Mouse (Mus musculus) liver, embryonic 14.5 days (tissue): ENCODE results near the gene Fhit. TPM values are rescaled to one million over a fixed set of nuclear protein-coding genes. Genes with fewer than 3 reads are reported as not detected.

ENCODE experiments used
- ATAC-seq: fragments of 200-750 bp; cut with Nextera tagmentation; 2 replicates; pipeline ENCODE4 v1.8.0; 2017; ENCODE audit warnings: moderate number of reproducible peaks, mild to moderate bottlenecking, moderate library complexity; ENCODE audit not compliant: insufficient read depth
- DNase-seq, 3 experiments: peaks; one replicate each; pipeline ENCODE4 v3.0.0-alpha.2; 2012 to 2013; ENCODE audit warnings: low read depth in 3 of 3, low spot score in 3 of 3
- H3K27ac ChIP-seq: fragments of 300-500 bp; sonication (generic); 2 replicates; pipeline ENCODE4 v1.5.1; 2014; ENCODE audit warnings: moderate library complexity, mild to moderate bottlenecking, control low read depth, inconsistent platforms
- H3K27me3 ChIP-seq: fragments of 300-500 bp; sonication (generic); 2 replicates; pipeline ENCODE4 v1.6.1; 2014; ENCODE audit warnings: mild to moderate bottlenecking, low read length, moderate library complexity; ENCODE audit not compliant: control insufficient read depth, insufficient read depth
- H3K36me3 ChIP-seq: fragments of 300-500 bp; sonication (generic); replicated peaks from 2 replicates; pipeline ENCODE4 v1.6.1; 2014; ENCODE audit warnings: low read depth; ENCODE audit not compliant: control insufficient read depth, insufficient read depth
- H3K4me1 ChIP-seq, 2 experiments: fragments of 200-500 bp in 1 of 2; fragments of 300-500 bp in 1 of 2; sonication (generic) in 1 of 2; replicated peaks; 2 replicates each; pipeline ENCODE4 v1.6.1; 2012 to 2014; ENCODE audit warnings: antibody characterized with exemption in 1 of 2, inconsistent platforms in 1 of 2, low read length in 1 of 2; ENCODE audit not compliant: control insufficient read depth in 2 of 2, insufficient read depth in 2 of 2
- H3K4me2 ChIP-seq: fragments of 300-500 bp; sonication (generic); 2 replicates; pipeline ENCODE4 v1.6.1; 2014; ENCODE audit warnings: low read depth, mild to moderate bottlenecking, control low read depth, moderate library complexity
- H3K4me3 ChIP-seq, 2 experiments: fragments of 200-500 bp in 1 of 2; fragments of 300-500 bp in 1 of 2; sonication (generic) in 1 of 2; 2 replicates each; pipeline ENCODE4 v1.5.1; 2012 to 2014; ENCODE audit warnings: low read depth in 2 of 2, low read length in 2 of 2, mild to moderate bottlenecking in 2 of 2, control low read depth in 1 of 2, inconsistent platforms in 1 of 2, moderate library complexity in 1 of 2; ENCODE audit not compliant: insufficient read depth in 1 of 2
- H3K9ac ChIP-seq: fragments of 300-500 bp; sonication (generic); replicated peaks from 2 replicates; pipeline ENCODE4 v1.6.1; 2014; ENCODE audit warnings: mild to moderate bottlenecking, control low read depth, moderate library complexity
- H3K9me3 ChIP-seq: fragments of 300-500 bp; sonication (generic); 2 replicates; pipeline ENCODE4 v1.6.1; 2016; ENCODE audit warnings: low read length, mixed read lengths; ENCODE audit not compliant: control insufficient read depth
- CTCF ChIP-seq: IDR thresholded peaks from 2 replicates; pipeline ENCODE4 v1.5.1; 2016; ENCODE audit warnings: antibody characterized with exemption, low read depth, control low read depth
- EP300 ChIP-seq: IDR thresholded peaks from 2 replicates; pipeline ENCODE4 v1.6.1; 2016; ENCODE audit warnings: antibody characterized with exemption, low read depth
- WGBS: fragments of 180-500 bp; shearing (Covaris S2); extraction: QIAGEN DNeasy Blood & Tissue Kit; methylation state at CpG from one replicate; pipeline ENCODE4 v1.1.7; 2014; ENCODE audit not compliant: insufficient replicate concordance; 5-methylcytosine and 5-hydroxymethylcytosine counted together
- polyA plus RNA-seq, 2 experiments: library from polyadenylated mRNA; depleted of rRNA in 1 of 2; stranded (reverse) in 1 of 2; unstranded in 1 of 2; fragments of >200 nt; fragmentation: Nextera tagmentation in 1 of 2; extraction: Ambion mirVana in 1 of 2; gene quantifications; 2 replicates each; pipeline versions ENCODE4 v1.2.1 to v1.2.3; 2012 to 2014

Gene Fhit
- polyA plus RNA-seq, 2 experiments: 1.4 to 1.9 TPM

GRCm38 (mm10) chr14:10149872-10150271 is 1012.0 kb downstream of the Fhit start:
- H3K4me1 ChIP-seq: no peaks in the 10 kb centered on the region
- H3K4me3 ChIP-seq: no peak overlapping the region
- H3K27ac ChIP-seq: no peak overlapping the region
- H3K27me3 ChIP-seq: no peaks in the 10 kb centered on the region
- H3K4me2 ChIP-seq: no peak overlapping the region
- no peaks in the 10 kb centered on the region for H3K36me3 ChIP-seq
- TF ChIP-seq CTCF (no peak), EP300 (no peak)
- H3K9ac ChIP-seq: no peak overlapping the region
- DNase-seq: no peak
- WGBS: 36% methylated on average over 5 of the region's 5 CpGs
- ATAC-seq: no peak
- no peaks in the 10 kb centered on the region for H3K9me3 ChIP-seq

DNA sequence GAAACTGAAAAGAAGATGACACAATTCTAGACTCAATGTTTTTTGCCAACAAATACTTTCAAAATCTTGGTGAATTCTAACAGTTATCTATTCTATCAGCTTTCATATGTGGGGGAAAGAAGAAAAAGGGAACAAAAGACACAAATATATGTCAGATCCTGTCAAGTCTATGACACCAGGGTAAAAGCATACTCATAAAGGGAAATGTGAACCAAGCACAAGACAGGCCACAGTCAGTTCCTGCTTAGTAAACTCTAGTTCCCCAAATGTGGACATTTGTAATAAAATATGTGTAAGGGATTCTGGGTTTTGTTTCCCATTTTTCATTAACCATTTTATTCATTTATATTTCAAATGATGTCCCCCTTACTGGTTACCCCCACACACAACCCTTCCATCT is 1022.5 kb downstream of the Fhit start:
- no peak overlapping the region for H3K27ac ChIP-seq
- DNase-seq: peak in 1 of 3 experiments; percentile 0
- H3K9me3 ChIP-seq: no peaks in the 10 kb centered on the region
- H3K36me3 ChIP-seq: no peaks in the 10 kb centered on the region
- no peak overlapping the region for H3K9ac ChIP-seq
- no peak for ATAC-seq
- no peaks in the 10 kb centered on the region for H3K4me1 ChIP-seq
- H3K27me3 ChIP-seq: no peaks in the 10 kb centered on the region
- H3K4me3 ChIP-seq: no peak overlapping the region
- no peak overlapping the region for H3K4me2 ChIP-seq
- no peak for TF ChIP-seq EP300
- no peak for TF ChIP-seq CTCF

DNA sequence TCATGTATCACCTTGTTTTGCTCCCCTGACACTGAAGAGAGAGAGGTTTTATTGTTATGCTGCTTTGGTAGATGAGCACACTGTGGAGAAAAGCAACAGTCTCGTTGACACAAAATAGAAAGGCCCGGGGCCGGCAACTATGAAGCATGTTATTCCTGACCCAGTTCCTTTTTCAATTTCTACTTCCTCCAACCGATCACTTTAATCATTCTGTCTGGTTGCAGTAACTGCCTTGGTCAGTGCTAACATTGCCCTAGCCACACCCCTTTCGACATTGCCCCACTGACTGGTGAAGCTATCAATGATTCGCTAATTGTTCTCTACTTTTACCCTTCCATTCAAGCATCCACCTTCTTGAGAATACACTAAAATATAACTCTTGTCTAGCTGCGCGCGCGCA is 1028.0 kb downstream of the Fhit start:
- 62% methylated on average over 10 of the region's 10 CpGs for WGBS
- Histone ChIP-seq H3K9ac (no peak overlapping the region), H3K4me1 (no peaks in the 10 kb centered on the region), H3K4me3 (no peak overlapping the region), H3K4me2 (no peak overlapping the region), H3K9me3 (no peaks in the 10 kb centered on the region), H3K27ac (no peak overlapping the region), H3K27me3 (no peaks in the 10 kb centered on the region), H3K36me3 (no peaks in the 10 kb centered on the region)
- no peak for DNase-seq
- TF ChIP-seq EP300 (no peak), CTCF (no peak)
- no peak for ATAC-seq

GRCm38 (mm10) chr14:10129675-10130074 is 1032.2 kb downstream of the Fhit start:
- no peaks in the 10 kb centered on the region for H3K4me1 ChIP-seq
- no peak overlapping the region for H3K9ac ChIP-seq
- ATAC-seq (no peak), DNase-seq (no peak)
- no peak overlapping the region for H3K27ac ChIP-seq
- no peak overlapping the region for H3K4me3 ChIP-seq
- no peaks in the 10 kb centered on the region for H3K36me3 ChIP-seq
- WGBS: 55% methylated on average over 4 of the region's 4 CpGs
- TF ChIP-seq CTCF (no peak), EP300 (no peak)
- no peaks in the 10 kb centered on the region for H3K9me3 ChIP-seq
- no peaks in the 10 kb centered on the region for H3K27me3 ChIP-seq
- no peak overlapping the region for H3K4me2 ChIP-seq

DNA sequence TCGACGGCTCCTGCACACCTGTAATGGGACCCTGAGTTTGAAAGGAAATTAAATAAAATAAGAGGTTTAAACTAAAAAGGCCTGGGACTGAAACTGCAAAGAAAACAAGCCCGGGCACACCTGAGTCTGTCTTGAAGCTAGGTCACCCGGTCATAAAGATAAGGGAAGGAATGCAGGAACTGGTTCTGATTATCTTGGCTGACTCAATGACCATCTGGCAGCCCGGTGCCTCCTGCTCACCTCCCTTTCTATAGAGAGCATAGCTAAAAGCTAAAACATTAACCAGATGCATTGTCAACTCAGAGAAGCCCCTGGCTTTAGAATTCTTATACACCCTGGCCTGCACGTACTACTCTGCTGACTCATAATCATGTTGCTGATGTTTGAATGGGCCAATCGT is 1032.7 kb downstream of the Fhit start:
- 54% methylated on average over 7 of the region's 7 CpGs for WGBS

More for the DNA sequence above, 1032.7 kb downstream of the Fhit start:
- Histone ChIP-seq H3K4me3 (no peak overlapping the region), H3K4me1 (no peaks in the 10 kb centered on the region), H3K9me3 (no peaks in the 10 kb centered on the region), H3K27me3 (no peaks in the 10 kb centered on the region), H3K27ac (no peak overlapping the region), H3K9ac (no peak overlapping the region), H3K36me3 (no peaks in the 10 kb centered on the region), H3K4me2 (no peak overlapping the region)
- no peak for ATAC-seq
- no peak for TF ChIP-seq CTCF
- no peak for TF ChIP-seq EP300
- DNase-seq: no peak
